Mouse (Mus musculus): ENCODE results near the gene 6030408B16Rik. TPM values are rescaled to one million over a fixed set of nuclear protein-coding genes. Genes with fewer than 3 reads are reported as not detected.
A peak's percentile ranks its signal among the peaks of the same experiment; 100 is the strongest.

Gene 6030408B16Rik
- total RNA-seq, 2 experiments from 2014 or later = 0.20 to 0.30 TPM

DNA sequence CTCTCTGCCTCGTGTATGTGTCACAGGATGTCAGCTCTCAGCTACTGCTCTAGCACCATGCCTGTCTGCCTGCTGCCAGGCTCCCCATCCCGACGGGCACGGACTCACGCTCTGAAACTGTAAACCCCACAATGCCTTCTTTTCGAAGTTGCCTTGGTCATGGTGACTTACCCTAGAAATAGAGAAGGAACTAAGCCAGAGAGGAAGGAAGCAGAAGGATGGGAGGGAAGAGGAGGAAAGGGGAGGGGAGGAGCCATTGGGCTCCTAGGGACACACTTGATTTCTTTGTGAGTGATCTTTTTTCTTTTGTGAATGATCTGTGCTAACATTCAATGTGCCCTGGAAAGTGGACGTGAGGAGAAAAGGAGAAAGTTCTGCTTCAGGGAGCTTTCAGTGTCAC is 5.0 kb downstream of the 6030408B16Rik start:
- DNase-seq = no peak

DNA sequence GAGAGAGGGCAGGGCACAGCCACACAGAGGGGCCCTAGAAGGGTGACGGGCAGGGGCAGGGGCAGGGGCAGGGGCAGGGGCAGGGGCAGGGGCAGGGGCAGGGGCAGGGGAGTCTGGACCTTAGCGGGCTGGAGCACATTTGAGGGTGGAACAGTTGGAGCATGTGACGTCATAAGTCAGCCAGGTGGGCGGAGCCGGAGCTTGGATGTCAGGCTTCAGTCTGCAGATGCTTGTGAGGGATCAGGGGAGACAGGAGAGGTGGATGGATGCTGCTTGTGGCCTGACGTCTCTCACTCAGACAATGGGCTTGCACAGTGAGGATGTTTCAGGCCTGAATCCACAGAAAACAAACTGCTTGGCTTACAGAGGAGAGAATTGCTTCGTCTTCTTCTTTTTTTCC is 5.5 kb downstream of the 6030408B16Rik start:
- no peak for DNase-seq

GRCm38 (mm10) chr15:101299480-101299960 is 6.5 kb downstream of the 6030408B16Rik start:
- DNase-seq = no peak

DNA sequence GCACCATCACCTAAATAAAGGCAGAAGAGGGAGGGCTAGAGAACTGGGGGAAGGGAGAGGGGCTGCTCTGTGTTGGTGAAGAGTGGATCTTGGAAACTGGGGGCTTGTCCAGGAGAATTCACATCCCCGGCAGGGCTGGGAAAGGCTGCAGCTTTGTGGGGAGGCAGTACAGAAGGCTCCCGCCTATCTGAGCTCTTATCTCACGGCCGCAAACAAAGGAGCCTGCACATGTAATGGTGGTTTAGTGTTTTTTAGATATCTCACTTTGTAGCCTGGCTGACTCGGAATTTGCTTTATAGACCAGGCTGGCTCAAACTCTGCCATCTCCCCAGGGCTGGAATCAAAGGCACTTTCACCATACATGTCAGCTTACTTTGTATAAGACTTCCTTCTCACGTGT is 7.1 kb downstream of the 6030408B16Rik start:
- DNase-seq = no peak

GRCm38 (mm10) chr15:101302201-101302600 is 9.2 kb downstream of the 6030408B16Rik start:
- DNase-seq = no peak

DNA sequence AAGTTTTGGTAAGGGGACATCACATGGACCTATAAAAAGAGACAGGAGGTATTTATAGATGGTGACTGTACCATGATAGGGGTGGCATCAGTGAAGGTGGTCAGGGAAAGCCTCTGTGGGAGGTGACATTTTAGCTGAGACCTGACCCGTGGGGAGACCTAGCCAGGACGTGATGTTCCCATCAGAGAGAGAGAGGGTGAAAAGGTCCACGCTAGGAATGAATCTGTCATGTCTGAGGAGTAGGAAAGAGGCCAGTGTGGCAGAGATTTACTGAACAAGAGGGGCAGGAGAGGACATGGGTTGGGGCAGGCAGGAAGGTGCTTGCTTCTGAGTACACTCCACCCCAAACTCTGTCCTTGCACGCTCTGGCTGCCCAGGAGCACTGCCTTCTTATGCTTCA is 10.8 kb downstream of the 6030408B16Rik start:
- DNase-seq = no peak

DNA sequence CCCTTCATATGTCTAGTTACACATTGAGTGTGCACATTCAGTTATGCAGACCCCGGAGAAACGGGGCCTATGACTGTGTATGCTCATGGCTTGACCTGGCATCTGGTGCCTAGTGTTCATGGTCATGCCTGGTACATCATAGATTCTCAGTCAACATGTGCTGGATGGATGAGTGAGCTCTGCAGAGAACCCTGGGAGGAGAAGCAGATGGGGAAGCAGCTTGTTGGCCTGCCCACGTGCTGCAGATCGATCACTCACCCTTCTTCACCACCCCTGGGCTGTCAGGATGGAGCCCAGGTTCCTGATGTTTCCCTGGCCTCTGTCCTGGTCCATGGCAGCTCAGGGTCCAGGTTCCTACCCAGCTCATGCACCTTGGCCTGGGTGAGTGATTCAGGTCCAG is 13.4 kb downstream of the 6030408B16Rik start:
- peak; percentile 64 to 75 for DNase-seq

DNA sequence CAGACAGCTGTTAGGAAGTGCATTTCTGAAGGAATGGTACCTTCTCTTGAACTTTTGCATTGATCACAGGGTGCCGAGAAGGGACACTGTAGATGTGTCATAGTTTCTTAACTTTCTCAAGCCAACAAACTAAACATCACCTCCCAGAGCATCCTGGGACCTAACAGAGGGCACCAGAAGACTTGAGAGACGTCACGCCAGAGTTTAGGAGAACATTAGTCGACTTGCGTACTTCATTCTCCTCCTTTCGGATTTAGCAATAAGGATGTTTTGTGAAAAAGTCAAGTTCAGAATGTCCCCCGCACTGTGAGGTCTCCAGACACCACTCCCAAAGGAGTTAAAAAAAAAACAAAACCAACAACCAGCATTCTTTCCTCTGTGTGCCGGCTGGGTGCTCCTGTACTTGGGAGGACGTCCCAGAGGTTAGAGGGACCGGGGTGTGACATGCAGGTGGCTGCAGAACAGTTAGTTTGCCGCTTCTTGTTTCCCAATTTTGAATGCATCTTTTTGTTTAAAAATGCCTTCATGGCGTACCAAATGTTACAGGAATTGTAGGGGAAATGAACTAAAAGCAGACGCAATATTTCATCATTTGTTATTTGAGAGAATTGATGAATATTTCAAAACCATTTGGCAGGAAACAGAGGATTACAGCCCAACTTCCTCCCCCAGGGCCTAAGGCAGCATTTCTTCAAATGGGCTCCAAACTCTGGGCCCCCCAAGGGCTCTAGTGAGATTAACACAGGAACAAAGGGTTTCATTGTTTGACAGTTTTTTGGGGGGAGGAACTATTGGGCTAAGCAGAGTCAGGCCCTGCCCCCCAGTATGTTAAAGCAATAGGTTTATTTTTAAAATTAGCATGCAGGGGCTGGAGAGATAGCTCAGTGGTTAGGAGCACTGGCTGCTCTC is 15.7 kb downstream of the 6030408B16Rik start:
- peak in 1 of 2 experiments; percentile 47 for DNase-seq

- no peak for DNase-seq
Observed at GRCm38 (mm10) chr15:101309493-101309892, 16.5 kb downstream of the 6030408B16Rik start.

- DNase-seq = peak in 1 of 2 experiments; percentile 41
Observed at GRCm38 (mm10) chr15:101311087-101311770, 18.2 kb downstream of the 6030408B16Rik start.

GRCm38 (mm10) chr15:101312006-101312405 is 19.0 kb downstream of the 6030408B16Rik start:
- no peak for DNase-seq

DNA sequence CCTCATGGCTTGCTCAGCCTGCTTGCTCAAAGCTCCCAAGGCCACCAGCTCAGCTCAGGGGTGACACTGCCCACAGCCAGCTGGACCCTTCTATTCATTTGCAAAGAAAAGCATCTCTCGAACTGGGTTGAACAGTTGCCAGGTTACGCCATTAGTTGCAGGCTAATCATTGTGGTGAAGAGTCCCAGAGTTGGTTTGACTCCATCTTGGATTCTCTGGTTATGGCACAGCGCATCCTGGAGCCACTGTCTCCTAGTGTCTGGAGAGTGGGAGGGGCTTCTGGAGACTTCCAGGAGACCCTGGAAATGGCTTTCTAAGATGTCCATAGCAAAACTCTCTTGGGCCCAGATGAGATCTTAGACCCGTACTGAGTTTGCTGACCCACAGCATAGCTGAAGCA is 22.4 kb downstream of the 6030408B16Rik start:
- DNase-seq = no peak

- DNase-seq = peak; percentile 88 to 93
Observed at GRCm38 (mm10) chr15:101315832-101316231, 22.8 kb downstream of the 6030408B16Rik start.

- no peak for DNase-seq
Observed at GRCm38 (mm10) chr15:101316279-101316912, 23.4 kb downstream of the 6030408B16Rik start.

GRCm38 (mm10) chr15:101316913-101317813 is 24.2 kb downstream of the 6030408B16Rik start:
- DNase-seq = no peak

DNA sequence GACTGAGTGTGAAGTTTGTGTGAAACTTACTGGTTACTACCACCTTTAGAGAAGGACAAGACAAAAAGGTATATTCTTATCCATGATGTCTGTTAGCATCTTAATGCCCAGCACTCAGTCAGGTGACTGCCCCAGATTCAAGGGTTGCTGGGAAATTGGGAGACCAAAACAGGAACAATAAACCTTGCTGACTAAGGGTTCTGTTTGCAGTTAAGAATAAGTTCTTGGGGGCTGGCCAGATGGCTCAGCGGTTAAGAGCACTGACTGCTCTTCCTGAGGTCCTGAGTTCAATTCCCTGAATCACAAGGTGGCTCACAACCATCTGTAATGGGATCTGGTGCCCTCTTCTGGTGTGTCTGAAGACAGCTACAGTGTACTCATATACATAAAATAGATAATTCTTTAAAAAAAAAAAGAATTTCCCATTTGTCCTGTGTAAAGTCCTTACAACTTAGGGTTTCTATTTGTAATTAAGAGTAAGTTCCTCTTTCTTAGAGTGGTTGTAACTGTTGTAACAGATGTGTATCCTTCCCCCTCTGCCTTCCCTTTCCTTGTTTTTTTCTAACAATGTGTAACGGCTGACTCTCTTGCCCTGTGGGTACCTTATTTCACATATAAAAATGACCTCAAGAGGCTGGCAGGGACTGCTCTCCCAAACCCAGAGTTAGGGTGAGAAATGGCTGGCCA is 24.9 kb downstream of the 6030408B16Rik start:
- DNase-seq = no peak

DNA sequence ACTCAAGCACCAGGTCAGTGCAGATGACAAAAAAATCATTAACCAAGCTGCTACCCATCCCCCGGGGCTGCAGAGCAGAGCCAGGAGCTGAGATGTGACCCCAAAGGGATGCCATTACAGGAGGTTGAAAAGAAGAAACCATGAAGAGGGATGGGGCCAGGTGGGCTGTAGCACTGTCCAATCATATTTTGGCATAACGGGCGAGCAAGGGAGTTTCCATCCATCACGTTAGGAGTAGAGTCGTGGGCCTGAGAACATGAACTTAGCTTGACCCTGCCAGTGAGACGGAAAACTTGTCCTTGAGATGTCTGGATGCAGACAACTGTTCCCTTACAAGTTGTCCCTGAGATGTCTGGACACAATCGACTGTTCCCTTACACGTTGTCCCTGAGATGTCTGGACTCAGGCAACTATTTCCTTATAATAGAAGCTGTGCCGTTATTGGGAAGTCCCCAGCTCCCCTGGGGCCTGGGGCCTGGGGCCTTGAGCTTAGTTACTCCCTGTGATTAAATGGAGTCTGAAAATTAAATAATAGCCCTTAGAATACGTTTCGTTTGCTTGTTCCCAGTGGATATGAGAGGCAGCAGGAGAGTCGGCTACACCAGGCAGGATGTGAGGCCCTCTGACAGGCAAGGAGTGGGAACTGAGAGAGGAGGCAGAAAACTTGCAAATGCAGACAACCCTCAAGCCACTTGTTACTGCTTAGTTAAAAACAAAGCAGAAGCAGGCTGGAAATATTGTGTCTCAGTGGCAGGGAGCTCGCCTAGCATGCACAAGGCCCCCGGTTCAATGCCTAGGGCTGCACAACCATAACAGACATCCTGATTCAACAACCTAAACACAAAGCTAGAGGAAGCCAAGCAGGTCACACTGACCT is 26.1 kb downstream of the 6030408B16Rik start:
- no peak for DNase-seq

DNA sequence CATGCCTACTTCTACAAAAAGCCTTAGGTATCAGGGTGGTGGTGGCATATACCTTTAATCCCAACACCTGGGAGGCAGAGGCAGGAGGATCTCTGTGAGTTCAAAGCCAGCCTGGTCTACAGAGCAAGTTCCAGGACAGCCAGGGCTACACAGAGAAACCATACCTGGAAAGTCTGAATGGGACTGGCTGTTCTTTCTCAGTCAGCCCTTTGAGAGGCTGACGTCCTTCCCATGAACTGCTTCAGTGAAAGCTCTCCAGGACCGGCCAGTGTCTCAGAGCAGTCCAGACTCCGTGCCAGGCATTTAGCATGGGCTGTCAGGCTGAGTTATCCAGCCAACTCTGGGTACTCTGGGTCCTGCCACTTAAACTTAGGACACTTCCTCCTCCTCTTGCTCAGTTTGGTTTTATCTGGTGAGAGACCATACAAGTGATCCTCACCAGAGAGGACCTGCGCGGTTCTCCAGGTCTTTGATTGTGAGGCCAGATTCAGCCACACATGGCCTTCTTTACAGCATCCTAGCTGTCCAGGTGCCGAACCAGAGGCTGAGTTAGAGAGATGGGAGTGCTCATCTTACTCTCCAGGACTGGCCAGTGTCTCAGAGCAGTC is 27.1 kb downstream of the 6030408B16Rik start:
- DNase-seq = no peak

DNA sequence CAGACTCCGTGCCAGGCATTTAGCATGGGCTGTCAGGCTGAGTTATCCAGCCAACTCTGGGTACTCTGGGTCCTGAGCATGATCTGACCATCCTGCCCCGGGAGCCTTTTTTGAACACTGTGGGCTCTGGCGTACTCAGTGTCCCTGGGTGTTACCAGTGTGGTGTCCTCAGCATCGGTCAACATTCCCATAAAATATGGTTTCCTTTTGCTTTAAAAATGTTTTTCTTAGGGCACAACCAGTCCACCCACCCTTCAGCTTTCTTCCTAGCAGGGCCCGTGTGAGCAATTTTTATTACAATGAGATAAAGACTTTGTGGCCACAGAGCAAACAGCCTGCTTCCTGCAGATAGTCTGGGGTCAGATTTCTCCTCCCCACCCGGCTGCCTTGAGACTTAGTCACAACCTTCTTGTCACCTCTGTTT is 27.6 kb downstream of the 6030408B16Rik start:
- no peak for DNase-seq

- DNase-seq = no peak
Observed at GRCm38 (mm10) chr15:101321126-101321525, 28.1 kb downstream of the 6030408B16Rik start.
